In the genomic region with DNA sequence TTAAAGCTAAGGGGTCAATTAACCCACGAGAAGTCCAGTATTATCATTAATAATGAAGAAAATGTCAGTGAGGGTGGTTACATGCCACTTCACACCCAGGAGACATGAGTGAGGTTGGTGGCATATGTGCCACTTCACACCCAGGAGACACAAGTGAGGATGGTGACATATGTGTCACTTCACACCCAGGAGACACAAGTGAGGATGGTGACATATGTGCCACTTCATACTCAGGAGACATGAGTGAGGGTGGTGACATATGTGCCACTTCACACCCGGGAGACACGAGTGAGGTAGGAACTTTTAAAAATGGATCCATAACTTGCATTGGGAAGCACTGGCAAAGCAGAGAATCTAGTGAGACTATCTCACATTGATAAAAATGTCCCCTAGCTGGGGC, we compare ENCODE assay signal across 33 mouse cellular contexts. TPM values are rescaled to one million over a fixed set of nuclear protein-coding genes. Genes with fewer than 3 reads are reported as not detected.
"Had no signal": no experiment of that assay in that cellular context is flagged by ENCODE, and none has a peak within 500 bp of the region (broad histone marks: within the 10 kb centered on the region; RNA-seq: fewer than 3 reads in every experiment).

No protein-coding gene starts in this region.

- ATAC-seq: hindbrain, embryonic 16.5 days; inflammation-experienced regulatory T-cells, adult 6 months; intestine, embryonic 15.5 days; intestine, postnatal 0 days; liver, postnatal 0 days had no signal

- H3K9ac ChIP-seq: heart, embryonic 12.5 days; hindbrain, embryonic 12.5 days; hindbrain, embryonic 14.5 days; intestine, embryonic 15.5 days; limb, embryonic 12.5 days; liver, embryonic 13.5 days; liver, embryonic 15.5 days; liver, postnatal 0 days had no signal

- H3K36me3 ChIP-seq: heart, embryonic 10.5 days; heart, embryonic 12.5 days; hindbrain, embryonic 10.5 days; hindbrain, embryonic 12.5 days; intestine, embryonic 15.5 days; limb, embryonic 10.5 days; limb, embryonic 12.5 days; liver, embryonic 13.5 days; liver, embryonic 15.5 days had no signal

- H3K27me3 ChIP-seq: hindbrain, embryonic 12.5 days had no signal

- H3K4me2 ChIP-seq: heart, embryonic 12.5 days; hindbrain, embryonic 12.5 days; hindbrain, embryonic 14.5 days; intestine, embryonic 15.5 days; limb, embryonic 12.5 days; liver, embryonic 11.5 days; liver, embryonic 13.5 days; liver, embryonic 15.5 days had no signal

- H3K4me1 ChIP-seq: heart, embryonic 10.5 days; heart, embryonic 12.5 days; hindbrain, embryonic 12.5 days; intestine, embryonic 15.5 days; limb, embryonic 10.5 days; limb, embryonic 12.5 days; liver, embryonic 15.5 days had no signal

- H3K9me3 ChIP-seq: heart, embryonic 10.5 days; heart, embryonic 12.5 days; hindbrain, embryonic 10.5 days; hindbrain, embryonic 12.5 days; intestine, embryonic 15.5 days; limb, embryonic 10.5 days; limb, embryonic 12.5 days; liver, embryonic 13.5 days; liver, embryonic 15.5 days had no signal

- DNase-seq: gastrocnemius, postnatal 10 days; gastrocnemius, postnatal 25 days; heart, adult 18-20 months; heart, postnatal 10 days; heart, postnatal 4 days; kidney, adult 18-20 months; kidney, adult 8-10 months; kidney, postnatal 10 days; kidney, postnatal 25 days; kidney, postnatal 4 days; liver; liver, embryonic 13.5 days; liver, postnatal 0 days had no signal

- H3K27ac ChIP-seq: heart, embryonic 10.5 days; hindbrain, embryonic 10.5 days; hindbrain, embryonic 12.5 days; hindbrain, embryonic 14.5 days; intestine, embryonic 15.5 days; layer of hippocampus, adult 2 months; left cerebral cortex, adult 2 months; limb, embryonic 10.5 days; limb, embryonic 12.5 days; liver, embryonic 13.5 days; liver, embryonic 15.5 days had no signal

- H3K4me3 ChIP-seq: heart, embryonic 10.5 days; heart, embryonic 12.5 days; hindbrain, embryonic 10.5 days; hindbrain, embryonic 12.5 days; intestine, embryonic 15.5 days; layer of hippocampus, adult 2 months; left cerebral cortex, adult 2 months; limb, embryonic 10.5 days; limb, embryonic 12.5 days; liver, embryonic 13.5 days; liver, embryonic 15.5 days had no signal

RNA-seq across cellular contexts. Expression of gene Acsbg2, which starts 23.1 kb away (rescaled TPM):
- polyA plus RNA-seq: heart, embryonic 10.5 days; heart, embryonic 12.5 days; heart, embryonic 14.5 days; heart, embryonic 16.5 days; hindbrain, embryonic 10.5 days; hindbrain, embryonic 12.5 days; hindbrain, embryonic 14.5 days; hindbrain, embryonic 16.5 days; inflammation-experienced regulatory T-cells, adult 6 months; intestine, embryonic 15.5 days; intestine, postnatal 0 days; kidney, embryonic 14.5 days; kidney, embryonic 16.5 days; limb, embryonic 10.5 days; limb, embryonic 12.5 days; limb, embryonic 14.5 days; liver, embryonic 11.5 days; liver, embryonic 13.5 days; liver, embryonic 15.5 days; liver, postnatal 0 days had no signal
